Mouse (Mus musculus): ENCODE data around the gene Alkbh2. TPM values are rescaled to one million over a fixed set of nuclear protein-coding genes. Genes with fewer than 3 reads are reported as not detected.
A peak's percentile ranks its signal among the peaks of the same experiment; 100 is the strongest.

The Alkbh2 gene
- 17.9 and 20.1 TPM in 2 replicates for polyA plus RNA-seq (2011; ENCODE audit: insufficient read depth, insufficient read length, low read depth, missing spikeins)

GRCm38 (mm10) chr5:114127374-114128349, at the start of gene Alkbh2:
Gene Alkbh2 (minus strand): TSS chr5:114128218.
- H3K27ac ChIP-seq (ENCODE audit: insufficient read depth, low read length), result peak within 1 kb of the TSS; percentile 94
- H3K27me3 ChIP-seq (ENCODE audit: control insufficient read depth, insufficient read depth, low read length, poor library complexity, severe bottlenecking), result no peaks in the 10 kb centered on the region
- H3K36me3 ChIP-seq (ENCODE audit: control insufficient read depth, insufficient read depth, low read length, poor library complexity, severe bottlenecking), result peaks cover 13% of the 10 kb centered on the region
- TF ChIP-seq EP300 (IDR thresholded peaks at IDR 0.05; ENCODE audit: insufficient read depth, low read depth, low read length) (peak; percentile 70; the same call in 1 of the 2 replicates), CTCF (IDR thresholded peaks at IDR 0.05; ENCODE audit: low read depth, low read length) (peak; percentile 89), POLR2A (IDR thresholded peaks at IDR 0.05; ENCODE audit: insufficient read depth, low read length) (peak; percentile 55)
- no peaks in the 10 kb centered on the region for H3K9me3 ChIP-seq (replicated peaks; ENCODE audit: control insufficient read depth, insufficient read depth, low read length, poor library complexity, severe bottlenecking)
- H3K4me1 ChIP-seq (ENCODE audit: control insufficient read depth, insufficient read depth, low read length), result peaks cover 10% of the 10 kb centered on the region
- peak within 1 kb of the TSS; percentile 80 for H3K4me3 ChIP-seq (ENCODE audit: low read depth, low read length)
- peak within 1 kb of the TSS; percentile 71 for H3K9ac ChIP-seq (ENCODE audit: low read depth, poor library complexity, severe bottlenecking)

- no peak for TF ChIP-seq POLR2A (IDR thresholded peaks at IDR 0.05; ENCODE audit: insufficient read depth, low read length)
- TF ChIP-seq EP300 (IDR thresholded peaks at IDR 0.05; ENCODE audit: insufficient read depth, low read depth, low read length), result no peak
- TF ChIP-seq CTCF (IDR thresholded peaks at IDR 0.05; ENCODE audit: low read depth, low read length), result no peak
- H3K27ac ChIP-seq (ENCODE audit: insufficient read depth, low read length), result peak overlapping the region; percentile 71
Measured at GRCm38 (mm10) chr5:114176548-114177400, 48.8 kb upstream of the Alkbh2 start.

GRCm38 (mm10) chr5:114175596-114176171, 47.7 kb upstream of the Alkbh2 start:
- H3K9ac ChIP-seq (ENCODE audit: low read depth, poor library complexity, severe bottlenecking), result peak overlapping the region; percentile 45
- no peaks in the 10 kb centered on the region for H3K9me3 ChIP-seq (replicated peaks; ENCODE audit: control insufficient read depth, insufficient read depth, low read length, poor library complexity, severe bottlenecking)
- peak overlapping the region; percentile 71; the same call in 1 of the 2 replicates for H3K27ac ChIP-seq (ENCODE audit: insufficient read depth, low read length)
- peak; percentile 25; the same call in 1 of the 2 replicates for TF ChIP-seq EP300 (IDR thresholded peaks at IDR 0.05; ENCODE audit: insufficient read depth, low read depth, low read length)
- no peak for TF ChIP-seq CTCF (IDR thresholded peaks at IDR 0.05; ENCODE audit: low read depth, low read length)
- peak; percentile 49 for TF ChIP-seq POLR2A (IDR thresholded peaks at IDR 0.05; ENCODE audit: insufficient read depth, low read length)
- H3K4me3 ChIP-seq (ENCODE audit: low read depth, low read length), result peak overlapping the region; percentile 75
- peaks cover 8% of the 10 kb centered on the region for H3K4me1 ChIP-seq (ENCODE audit: control insufficient read depth, insufficient read depth, low read length)
- H3K36me3 ChIP-seq (ENCODE audit: control insufficient read depth, insufficient read depth, low read length, poor library complexity, severe bottlenecking), result no peaks in the 10 kb centered on the region
- H3K27me3 ChIP-seq (ENCODE audit: control insufficient read depth, insufficient read depth, low read length, poor library complexity, severe bottlenecking), result no peaks in the 10 kb centered on the region

More at GRCm38 (mm10) chr5:114176548-114177400, 48.8 kb upstream of the Alkbh2 start:
- no peaks in the 10 kb centered on the region for H3K9me3 ChIP-seq (replicated peaks; ENCODE audit: control insufficient read depth, insufficient read depth, low read length, poor library complexity, severe bottlenecking)
- no peaks in the 10 kb centered on the region for H3K36me3 ChIP-seq (ENCODE audit: control insufficient read depth, insufficient read depth, low read length, poor library complexity, severe bottlenecking)
- H3K27me3 ChIP-seq (ENCODE audit: control insufficient read depth, insufficient read depth, low read length, poor library complexity, severe bottlenecking), result no peaks in the 10 kb centered on the region
- peak overlapping the region; percentile 75 for H3K4me3 ChIP-seq (ENCODE audit: low read depth, low read length)
- H3K4me1 ChIP-seq (ENCODE audit: control insufficient read depth, insufficient read depth, low read length), result peaks cover 8% of the 10 kb centered on the region
- H3K9ac ChIP-seq (ENCODE audit: low read depth, poor library complexity, severe bottlenecking), result peak overlapping the region; percentile 45

GRCm38 (mm10) chr5:114174639-114175038, 46.6 kb upstream of the Alkbh2 start:
- Histone ChIP-seq H3K9ac (ENCODE audit: low read depth, poor library complexity, severe bottlenecking) (no peak overlapping the region), H3K4me1 (ENCODE audit: control insufficient read depth, insufficient read depth, low read length) (peaks cover 8% of the 10 kb centered on the region), H3K27ac (ENCODE audit: insufficient read depth, low read length) (0 out of 2 replicates have a peak overlapping the region, but pooled peaks have one; percentile 67), H3K36me3 (ENCODE audit: control insufficient read depth, insufficient read depth, low read length, poor library complexity, severe bottlenecking) (no peaks in the 10 kb centered on the region), H3K4me3 (ENCODE audit: low read depth, low read length) (peak overlapping the region; percentile 62), H3K27me3 (ENCODE audit: control insufficient read depth, insufficient read depth, low read length, poor library complexity, severe bottlenecking) (no peaks in the 10 kb centered on the region), H3K9me3 (replicated peaks; ENCODE audit: control insufficient read depth, insufficient read depth, low read length, poor library complexity, severe bottlenecking) (no peaks in the 10 kb centered on the region)
- TF ChIP-seq EP300 (IDR thresholded peaks at IDR 0.05; ENCODE audit: insufficient read depth, low read depth, low read length) (peak; percentile 39; the same call in 1 of the 2 replicates), POLR2A (IDR thresholded peaks at IDR 0.05; ENCODE audit: insufficient read depth, low read length) (no peak), CTCF (IDR thresholded peaks at IDR 0.05; ENCODE audit: low read depth, low read length) (peak; percentile 82)

- Histone ChIP-seq H3K9ac (ENCODE audit: low read depth, poor library complexity, severe bottlenecking) (no peak overlapping the region), H3K4me3 (ENCODE audit: low read depth, low read length) (no peak overlapping the region), H3K27me3 (ENCODE audit: control insufficient read depth, insufficient read depth, low read length, poor library complexity, severe bottlenecking) (no peaks in the 10 kb centered on the region), H3K36me3 (ENCODE audit: control insufficient read depth, insufficient read depth, low read length, poor library complexity, severe bottlenecking) (no peaks in the 10 kb centered on the region), H3K4me1 (ENCODE audit: control insufficient read depth, insufficient read depth, low read length) (peaks cover 5% of the 10 kb centered on the region), H3K9me3 (replicated peaks; ENCODE audit: control insufficient read depth, insufficient read depth, low read length, poor library complexity, severe bottlenecking) (no peaks in the 10 kb centered on the region), H3K27ac (ENCODE audit: insufficient read depth, low read length) (no peak overlapping the region)
- TF ChIP-seq EP300 (IDR thresholded peaks at IDR 0.05; ENCODE audit: insufficient read depth, low read depth, low read length), result no peak
- no peak for TF ChIP-seq POLR2A (IDR thresholded peaks at IDR 0.05; ENCODE audit: insufficient read depth, low read length)
- no peak for TF ChIP-seq CTCF (IDR thresholded peaks at IDR 0.05; ENCODE audit: low read depth, low read length)
Measured at GRCm38 (mm10) chr5:114173877-114174581, 46.0 kb upstream of the Alkbh2 start.

All from ES-Bruce4 (cell line).